Mouse (Mus musculus) E14TG2a.4 (cell line): Measurements from ENCODE around the gene Kcnj9.

ENCODE experiments used
- CTCF ChIP-seq: conservative IDR thresholded peaks from 2 replicates; pipeline ENCODE4 v1.5.1; 2014; ENCODE audit warnings: low read length
- POU5F1 ChIP-seq: IDR thresholded peaks from 2 replicates; pipeline ENCODE4 v1.6.1; 2014; ENCODE audit warnings: low read length, borderline replicate concordance

DNA sequence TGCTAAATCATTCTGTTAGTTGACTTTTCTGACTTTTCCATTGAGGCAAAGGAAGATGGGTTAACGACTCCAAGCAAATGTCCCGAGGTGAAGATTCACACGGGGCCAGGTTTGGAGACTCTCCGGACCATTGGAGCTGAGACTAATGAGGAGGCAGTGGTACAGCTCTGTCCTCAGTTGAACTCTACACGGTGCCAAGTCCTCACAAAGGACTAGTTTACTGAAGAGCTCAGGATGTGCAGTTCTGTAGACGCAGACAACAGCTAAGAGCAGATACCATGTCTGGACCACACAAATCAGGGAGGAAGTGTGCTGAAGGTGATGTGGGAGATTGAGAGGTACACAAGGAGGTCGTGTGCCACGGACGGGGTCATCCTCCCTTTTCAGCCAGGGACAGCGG, 29.2 kb upstream of the Kcnj9 start:
- no peak for TF ChIP-seq CTCF
- TF ChIP-seq POU5F1: no peak
